Mouse (Mus musculus): ENCODE data around the gene Synm. TPM values are rescaled to one million over a fixed set of nuclear protein-coding genes. Genes with fewer than 3 reads are reported as not detected.

The Synm gene
- total RNA-seq, 2 experiments from 2014 or later = 100 to 120 TPM

Small RNAs within 50 kb of the gene (microRNA-seq; reads per million reads assigned to microRNA genes)
- gene Gm23844 = 0 reads per million in 2 experiments

Other genes starting within 250 kb of the Synm start
- gene Lrrc28, start 114.5 kb downstream of the Synm start, total RNA-seq (2021) = 10 to 100 TPM; 13.4 to 16.3 TPM
- gene Ttc23, start 112.3 kb downstream of the Synm start, total RNA-seq (2021) = 10 to 100 TPM; 19.9 to 22.0 TPM
- gene Igf1r, start 193.1 kb upstream of the Synm start, total RNA-seq (2021) = 10 to 100 TPM; 13.1 to 14.0 TPM